Mouse (Mus musculus) forebrain, embryonic 15.5 days (tissue): ENCODE data around the gene Ankrd11. TPM values are rescaled to one million over a fixed set of nuclear protein-coding genes. Genes with fewer than 3 reads are reported as not detected.

Experiments
- ATAC-seq: fragments of 200-750 bp; cut with Nextera tagmentation; replicated peaks from 2 replicates; pipeline ENCODE4 v1.8.0; 2017; ENCODE audit warnings: mild to moderate bottlenecking, moderate TSS enrichment, moderate library complexity
- H3K27ac ChIP-seq: fragments of 300-500 bp; sonication (generic); replicated peaks from 2 replicates; pipeline ENCODE4 v1.5.1; 2015; ENCODE audit warnings: mild to moderate bottlenecking, inconsistent platforms
- H3K27me3 ChIP-seq: fragments of 300-500 bp; sonication (generic); 2 replicates; pipeline ENCODE4 v1.6.1; 2015; ENCODE audit warnings: inconsistent platforms
- H3K36me3 ChIP-seq: fragments of 300-500 bp; sonication (generic); 2 replicates; pipeline ENCODE4 v1.6.1; 2015; ENCODE audit warnings: mild to moderate bottlenecking, inconsistent platforms
- H3K4me1 ChIP-seq: fragments of 300-500 bp; sonication (generic); 2 replicates; pipeline ENCODE4 v1.6.1; 2015; ENCODE audit warnings: inconsistent platforms
- H3K4me2 ChIP-seq: fragments of 300-500 bp; sonication (generic); replicated peaks from 2 replicates; pipeline ENCODE4 v1.6.1; 2015; ENCODE audit warnings: mild to moderate bottlenecking, inconsistent platforms
- H3K4me3 ChIP-seq: fragments of 300-500 bp; sonication (generic); 2 replicates; pipeline ENCODE4 v1.5.1; 2015; ENCODE audit warnings: mild to moderate bottlenecking, inconsistent platforms
- H3K9ac ChIP-seq: fragments of 300-500 bp; sonication (generic); replicated peaks from 2 replicates; pipeline ENCODE4 v1.6.1; 2015; ENCODE audit warnings: mild to moderate bottlenecking, inconsistent platforms
- H3K9me3 ChIP-seq: fragments of 300-500 bp; sonication (generic); 2 replicates; pipeline ENCODE4 v1.6.1; 2016; ENCODE audit warnings: inconsistent platforms
- WGBS: fragments of 180-500 bp; shearing (Covaris S2); methylation state at CpG from one replicate; pipeline ENCODE4 v1.1.7; 2015; ENCODE audit warnings: mixed read lengths; 5-methylcytosine and 5-hydroxymethylcytosine counted together
- polyA plus RNA-seq: library from polyadenylated mRNA; unstranded; fragments of >200 nt; fragmentation: Nextera tagmentation; extraction: Ambion mirVana; gene quantifications from 2 replicates; pipeline ENCODE4 v1.2.1, GENCODE M21; 2015

Ankrd11 gene
- 53.3 and 76.2 TPM in 2 replicates for polyA plus RNA-seq

- ATAC-seq, result peak; percentile 97
- H3K9me3 ChIP-seq, result no peaks in the 10 kb centered on the region
- peak within 1 kb of the TSS; percentile 96 for H3K27ac ChIP-seq
- peak within 1 kb of the TSS; percentile 100 for H3K4me3 ChIP-seq
- no peaks in the 10 kb centered on the region for H3K27me3 ChIP-seq
- no peaks in the 10 kb centered on the region for H3K36me3 ChIP-seq
- peaks cover 46% of the 10 kb centered on the region for H3K4me1 ChIP-seq
- WGBS, result under 1% methylated on average over 89 of the region's 91 CpGs
- peak within 1 kb of the TSS; percentile 75 for H3K4me2 ChIP-seq
- H3K9ac ChIP-seq, result peak within 1 kb of the TSS; percentile 98
Measured at GRCm38 (mm10) chr8:123042158-123042973, at the start of gene Ankrd11. Ankrd11 (minus strand) TSS chr8:123042277.

- Histone ChIP-seq H3K27me3 (no peaks in the 10 kb centered on the region), H3K9ac (no peak overlapping the region), H3K4me3 (no peak overlapping the region), H3K27ac (no peak overlapping the region), H3K9me3 (no peaks in the 10 kb centered on the region), H3K4me2 (no peak overlapping the region), H3K36me3 (peaks cover 94% of the 10 kb centered on the region), H3K4me1 (no peaks in the 10 kb centered on the region)
- ATAC-seq, result no peak
- 91% methylated on average over 9 of the region's 9 CpGs for WGBS
Measured at GRCm38 (mm10) chr8:123087289-123087688, 45.2 kb upstream of the Ankrd11 start.

- H3K36me3 ChIP-seq, result peaks cover 90% of the 10 kb centered on the region
- no peaks in the 10 kb centered on the region for H3K27me3 ChIP-seq
- no peak overlapping the region for H3K4me3 ChIP-seq
- H3K9me3 ChIP-seq, result no peaks in the 10 kb centered on the region
- no peaks in the 10 kb centered on the region for H3K4me1 ChIP-seq
- 88% methylated on average over 12 of the region's 12 CpGs for WGBS
- no peak for ATAC-seq
- no peak overlapping the region for H3K9ac ChIP-seq
- no peak overlapping the region for H3K27ac ChIP-seq
- no peak overlapping the region for H3K4me2 ChIP-seq
Measured at GRCm38 (mm10) chr8:123083610-123084009, 41.5 kb upstream of the Ankrd11 start.

- H3K27me3 ChIP-seq, result no peaks in the 10 kb centered on the region
- no peaks in the 10 kb centered on the region for H3K9me3 ChIP-seq
- H3K36me3 ChIP-seq, result peaks cover 90% of the 10 kb centered on the region
- H3K4me3 ChIP-seq, result no peak overlapping the region
- no peaks in the 10 kb centered on the region for H3K4me1 ChIP-seq
- H3K9ac ChIP-seq, result no peak overlapping the region
- WGBS, result 83% methylated on average over 6 of the region's 6 CpGs
- no peak overlapping the region for H3K4me2 ChIP-seq
- no peak for ATAC-seq
- H3K27ac ChIP-seq, result no peak overlapping the region
Measured at GRCm38 (mm10) chr8:123082993-123083392, 40.9 kb upstream of the Ankrd11 start.

- H3K27ac ChIP-seq, result no peak overlapping the region
- H3K4me1 ChIP-seq, result no peaks in the 10 kb centered on the region
- no peaks in the 10 kb centered on the region for H3K9me3 ChIP-seq
- H3K27me3 ChIP-seq, result no peaks in the 10 kb centered on the region
- no peak for ATAC-seq
- no peak overlapping the region for H3K4me3 ChIP-seq
- H3K36me3 ChIP-seq, result peaks cover 79% of the 10 kb centered on the region
- no peak overlapping the region for H3K9ac ChIP-seq
- no peak overlapping the region for H3K4me2 ChIP-seq
- 93% methylated on average over 6 of the region's 6 CpGs for WGBS
Measured at GRCm38 (mm10) chr8:123077213-123077612, 35.1 kb upstream of the Ankrd11 start.

- no peak overlapping the region for H3K4me3 ChIP-seq
- no peak overlapping the region for H3K27ac ChIP-seq
- peaks cover 39% of the 10 kb centered on the region for H3K36me3 ChIP-seq
- no peaks in the 10 kb centered on the region for H3K9me3 ChIP-seq
- H3K27me3 ChIP-seq, result no peaks in the 10 kb centered on the region
- no peak overlapping the region for H3K9ac ChIP-seq
- ATAC-seq, result no peak
- peaks cover 11% of the 10 kb centered on the region for H3K4me1 ChIP-seq
- WGBS, result 81% methylated on average over 4 of the region's 4 CpGs
- H3K4me2 ChIP-seq, result no peak overlapping the region
Measured at GRCm38 (mm10) chr8:123071176-123071575, 29.1 kb upstream of the Ankrd11 start.

GRCm38 (mm10) chr8:123066101-123066683 lies 24.1 kb upstream of the Ankrd11 start:
- 32% methylated on average over 7 of the region's 7 CpGs for WGBS
- peaks cover 7% of the 10 kb centered on the region for H3K36me3 ChIP-seq
- ATAC-seq, result no peak
- peak overlapping the region; percentile 84 for H3K4me3 ChIP-seq
- H3K9me3 ChIP-seq, result no peaks in the 10 kb centered on the region
- peak overlapping the region; percentile 94 for H3K27ac ChIP-seq
- H3K9ac ChIP-seq, result peak overlapping the region; percentile 87
- H3K4me2 ChIP-seq, result peak overlapping the region; percentile 63
- no peaks in the 10 kb centered on the region for H3K27me3 ChIP-seq
- H3K4me1 ChIP-seq, result peaks cover 25% of the 10 kb centered on the region

- Histone ChIP-seq H3K27me3 (no peaks in the 10 kb centered on the region), H3K9ac (peak overlapping the region; percentile 87), H3K36me3 (peaks cover 4% of the 10 kb centered on the region), H3K4me1 (peaks cover 25% of the 10 kb centered on the region), H3K4me2 (peak overlapping the region; percentile 63), H3K27ac (peak overlapping the region; percentile 94), H3K9me3 (no peaks in the 10 kb centered on the region), H3K4me3 (peak overlapping the region; percentile 84)
- under 1% methylated on average over 84 of the region's 84 CpGs for WGBS
- peak; percentile 97 for ATAC-seq
Measured at GRCm38 (mm10) chr8:123065214-123066100, 23.4 kb upstream of the Ankrd11 start.

- H3K27me3 ChIP-seq, result no peaks in the 10 kb centered on the region
- H3K9ac ChIP-seq, result peak overlapping the region; percentile 87
- WGBS, result 2% methylated on average over 14 of the region's 14 CpGs
- H3K9me3 ChIP-seq, result no peaks in the 10 kb centered on the region
- peaks cover 25% of the 10 kb centered on the region for H3K4me1 ChIP-seq
- peak overlapping the region; percentile 84 for H3K4me3 ChIP-seq
- H3K27ac ChIP-seq, result peak overlapping the region; percentile 94
- peak; percentile 47 for ATAC-seq
- peak overlapping the region; percentile 63 for H3K4me2 ChIP-seq
- no peaks in the 10 kb centered on the region; the same call in 1 of the 2 replicates for H3K36me3 ChIP-seq
Measured at GRCm38 (mm10) chr8:123064809-123065213, 22.7 kb upstream of the Ankrd11 start.

GRCm38 (mm10) chr8:123064072-123064471 lies 22.0 kb upstream of the Ankrd11 start:
- peak overlapping the region; percentile 87 for H3K9ac ChIP-seq
- peak overlapping the region; percentile 84; the same call in 1 of the 2 replicates for H3K4me3 ChIP-seq
- peak overlapping the region; percentile 63 for H3K4me2 ChIP-seq
- H3K9me3 ChIP-seq, result no peaks in the 10 kb centered on the region
- no peaks in the 10 kb centered on the region; the same call in 1 of the 2 replicates for H3K36me3 ChIP-seq
- WGBS, result 78% methylated on average over 4 of the region's 4 CpGs
- ATAC-seq, result no peak
- no peaks in the 10 kb centered on the region for H3K27me3 ChIP-seq
- H3K4me1 ChIP-seq, result peaks cover 25% of the 10 kb centered on the region
- H3K27ac ChIP-seq, result peak overlapping the region; percentile 94; the same call in 1 of the 2 replicates

- Histone ChIP-seq H3K4me2 (no peak within 1 kb of the TSS), H3K4me3 (no peak within 1 kb of the TSS), H3K27me3 (no peaks in the 10 kb centered on the region), H3K9me3 (no peaks in the 10 kb centered on the region), H3K36me3 (no peaks in the 10 kb centered on the region; the same call in 1 of the 2 replicates), H3K9ac (0 out of 2 replicates have a peak within 1 kb of the TSS, but pooled peaks have one; percentile 87), H3K27ac (no peak within 1 kb of the TSS), H3K4me1 (peaks cover 25% of the 10 kb centered on the region)
- ATAC-seq, result no peak
- 74% methylated on average over 7 of the region's 7 CpGs for WGBS
Measured at GRCm38 (mm10) chr8:123062721-123063120, 20.6 kb upstream of the Ankrd11 start, which contains the start of gene Spg7. Spg7 (plus strand) TSS chr8:123062942.
